Mouse (Mus musculus) cerebellum, postnatal 14 days (tissue): ENCODE measurements around the gene Rbm34.
"Not testable (repeated sequence)": the region's sequence is repeated elsewhere in the genome, so short reads cannot be mapped to it uniquely, and the experiment has no call there.

Source experiments
- DNase-seq, 2 experiments: peaks; one replicate each; pipeline ENCODE4 v3.0.0; 2021; ENCODE audit warnings: mixed read lengths in 2 of 2

Rbm34 gene

DNA sequence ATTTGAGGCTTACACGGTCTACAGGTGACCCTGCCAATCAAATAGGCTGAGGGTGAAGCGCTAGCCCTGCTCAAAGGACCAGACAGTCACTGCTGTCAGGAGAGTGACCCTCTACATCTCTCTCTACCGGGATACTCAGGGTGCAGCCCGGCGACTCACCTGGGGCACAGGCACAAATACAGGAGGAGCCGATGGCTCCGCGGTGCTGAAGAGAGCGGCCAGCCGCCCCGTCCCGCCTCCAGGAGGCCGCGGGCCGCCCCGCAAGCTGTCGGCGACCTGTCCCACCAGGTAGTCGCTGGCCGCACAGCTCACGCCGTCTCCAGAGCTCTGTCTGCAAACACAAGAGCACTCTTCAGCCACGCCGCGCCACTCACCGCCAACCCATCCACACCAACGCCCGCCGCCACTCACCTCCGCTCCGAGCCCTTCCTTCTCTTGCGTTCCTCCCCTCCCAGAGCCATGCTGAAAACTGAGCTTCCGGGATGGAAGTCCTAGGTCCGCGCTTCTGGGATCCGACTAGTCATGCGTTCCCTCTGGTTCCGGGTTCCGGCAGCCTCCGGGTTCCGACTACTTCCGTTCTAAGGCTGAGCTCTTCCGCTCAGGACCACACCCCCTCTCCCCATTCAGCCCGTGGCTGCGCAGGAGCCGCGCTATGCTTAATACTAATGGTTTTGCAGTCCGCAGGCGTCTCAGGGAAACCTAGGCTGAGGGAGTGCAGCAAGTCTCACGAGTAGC lies at the start of gene Rbm34:
Rbm34 (minus strand) TSS at position 493 of the 735 bp plus-strand sequence.
- peak; percentile 95 to 97 for DNase-seq

DNA sequence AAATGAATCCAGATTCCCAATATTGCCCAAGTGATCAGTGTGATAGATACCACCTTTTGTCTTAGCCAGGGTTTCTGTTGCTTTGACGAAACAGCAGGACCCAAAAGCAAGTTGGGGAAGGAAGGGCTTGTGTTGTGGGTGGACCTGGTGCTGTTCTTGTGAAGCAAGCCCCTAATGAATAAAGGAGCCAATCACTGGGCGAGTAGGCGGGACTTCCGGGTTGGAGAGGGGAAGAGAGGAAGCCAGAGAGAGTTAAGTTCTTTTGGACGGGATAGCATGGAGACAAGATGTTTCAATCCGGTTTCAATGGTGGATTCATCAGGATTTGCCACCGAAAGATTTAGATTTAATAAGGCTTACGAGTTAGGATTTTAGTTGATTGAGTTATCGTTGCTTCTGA lies 40.8 kb upstream of the Rbm34 start:
- DNase-seq = no peak

DNA sequence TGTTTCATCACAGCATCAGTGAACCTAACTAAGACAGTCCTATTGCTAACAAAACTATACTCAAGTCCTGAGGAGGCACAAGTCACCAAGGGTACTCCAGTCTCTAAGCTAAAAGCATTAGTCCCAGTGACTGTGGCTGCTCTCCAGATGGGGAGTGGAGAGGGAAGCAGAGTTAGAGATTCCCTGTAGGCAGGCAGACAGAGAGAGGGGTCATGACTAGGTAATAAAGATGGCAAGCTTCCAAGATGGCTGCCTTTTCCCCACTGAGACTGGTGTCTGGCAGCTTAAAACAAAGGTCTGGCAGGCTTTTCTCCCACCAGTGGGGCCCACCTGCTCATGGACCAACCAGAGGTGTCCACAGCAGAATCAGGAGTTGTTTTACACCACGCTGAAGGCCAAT lies 23.6 kb upstream of the Rbm34 start:
- DNase-seq = no peak

DNA sequence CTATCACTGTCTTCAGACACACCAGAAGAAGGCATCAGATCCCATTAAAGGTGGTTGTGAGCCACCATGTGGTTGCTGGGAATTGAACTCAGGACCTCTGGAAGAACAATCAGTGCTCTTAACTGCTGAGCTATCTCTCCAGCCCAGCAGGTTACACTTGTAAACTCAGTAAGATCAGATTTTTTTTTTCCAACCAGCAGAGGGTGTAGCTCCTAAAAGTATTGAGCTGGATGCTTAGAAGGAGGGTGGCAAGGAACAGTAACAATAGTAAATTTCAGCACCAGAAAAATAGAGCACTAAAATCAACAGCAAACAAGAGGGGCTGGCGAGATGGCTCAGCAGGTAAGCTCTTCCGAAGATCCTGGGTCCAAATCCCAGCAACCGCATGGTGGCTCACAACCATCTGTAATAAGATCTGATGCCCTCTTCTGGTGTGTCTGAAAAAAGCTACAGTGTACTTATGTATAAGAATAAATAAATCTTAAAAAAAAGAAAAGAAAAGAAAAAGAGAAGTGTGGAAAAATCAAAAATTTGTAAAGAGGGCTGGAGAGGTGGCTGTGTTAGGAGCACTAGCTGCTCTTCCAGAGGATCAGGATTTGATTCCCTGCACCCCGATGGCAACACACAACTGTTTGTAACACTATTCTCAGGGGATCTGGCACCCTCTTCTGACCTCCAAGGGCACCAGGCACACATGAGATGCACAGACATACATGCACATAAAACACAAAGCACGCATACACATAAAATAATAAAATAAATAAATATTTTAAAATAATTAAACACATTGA lies 18.7 kb upstream of the Rbm34 start:
- DNase-seq = no peak

DNA sequence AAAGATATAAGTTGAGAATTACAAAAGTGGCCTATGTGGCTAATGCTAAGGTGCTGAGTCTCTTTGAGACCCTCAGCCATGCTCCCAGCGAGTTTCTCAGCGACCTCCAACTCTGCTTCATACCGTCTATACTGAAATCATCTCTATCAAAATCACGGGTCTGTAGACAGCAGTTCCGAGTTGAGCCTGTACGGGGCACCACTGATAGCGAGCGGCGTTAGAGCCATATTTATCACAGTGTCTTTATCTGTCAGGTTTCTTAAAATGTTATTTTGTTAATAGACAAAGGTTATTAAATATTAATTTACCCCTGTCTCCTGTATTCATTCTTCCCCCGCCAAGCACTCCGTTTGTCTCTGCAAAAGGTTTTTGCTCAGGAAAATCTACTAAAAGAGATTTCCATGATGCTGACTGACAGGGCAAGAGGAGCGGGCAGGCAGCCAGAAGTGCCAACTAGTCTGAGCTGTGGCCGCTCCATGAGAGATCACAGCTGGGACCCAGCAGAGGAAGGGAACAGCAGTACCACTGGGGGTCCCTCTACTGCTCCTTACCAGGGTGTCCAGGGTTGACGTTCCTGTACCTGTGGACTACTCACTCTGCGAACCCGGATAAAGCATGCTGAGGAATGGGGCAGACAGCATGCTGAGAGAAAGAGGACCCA lies 17.6 kb upstream of the Rbm34 start:
- peak; percentile 26 to 64 for DNase-seq

DNA sequence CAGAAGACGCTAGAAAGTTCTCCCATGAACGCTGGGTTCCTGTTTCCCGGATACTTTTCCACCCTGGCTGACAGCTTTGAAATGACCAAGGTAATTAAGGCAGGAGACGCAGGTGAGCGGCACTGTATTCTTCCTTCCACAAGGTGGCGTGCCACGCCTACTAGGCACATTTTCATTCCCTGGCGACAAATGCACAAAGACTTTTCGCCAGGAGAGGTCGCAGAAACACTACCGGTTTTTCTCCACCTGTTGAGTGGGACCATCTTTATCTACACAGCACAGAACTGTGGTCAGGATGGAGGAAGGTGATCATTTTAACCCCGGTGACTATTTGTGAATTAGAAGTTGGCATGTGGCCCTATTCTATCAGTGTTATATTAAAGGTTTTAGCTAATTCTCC lies 15.6 kb upstream of the Rbm34 start:
- peak; percentile 91 to 92 for DNase-seq

DNA sequence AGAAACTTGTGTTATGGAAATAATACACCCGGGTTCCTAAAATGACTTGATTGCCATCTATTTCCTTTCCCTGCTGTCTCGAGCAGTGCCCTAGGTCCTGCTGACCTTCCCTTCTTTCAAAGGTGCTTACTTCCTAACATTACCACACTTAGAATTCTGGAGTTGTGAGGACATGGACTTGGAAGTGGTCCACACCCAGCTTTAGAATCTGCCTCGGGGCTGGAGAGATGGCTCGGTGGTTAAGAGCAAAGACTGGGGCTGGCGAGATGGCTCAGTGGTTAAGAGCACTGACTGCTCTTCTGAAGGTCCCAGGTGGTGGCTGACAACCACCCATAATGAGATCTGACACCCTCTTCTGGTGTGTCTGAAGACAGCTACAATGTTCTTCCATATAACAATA lies 9.2 kb upstream of the Rbm34 start:
- no peak for DNase-seq

DNA sequence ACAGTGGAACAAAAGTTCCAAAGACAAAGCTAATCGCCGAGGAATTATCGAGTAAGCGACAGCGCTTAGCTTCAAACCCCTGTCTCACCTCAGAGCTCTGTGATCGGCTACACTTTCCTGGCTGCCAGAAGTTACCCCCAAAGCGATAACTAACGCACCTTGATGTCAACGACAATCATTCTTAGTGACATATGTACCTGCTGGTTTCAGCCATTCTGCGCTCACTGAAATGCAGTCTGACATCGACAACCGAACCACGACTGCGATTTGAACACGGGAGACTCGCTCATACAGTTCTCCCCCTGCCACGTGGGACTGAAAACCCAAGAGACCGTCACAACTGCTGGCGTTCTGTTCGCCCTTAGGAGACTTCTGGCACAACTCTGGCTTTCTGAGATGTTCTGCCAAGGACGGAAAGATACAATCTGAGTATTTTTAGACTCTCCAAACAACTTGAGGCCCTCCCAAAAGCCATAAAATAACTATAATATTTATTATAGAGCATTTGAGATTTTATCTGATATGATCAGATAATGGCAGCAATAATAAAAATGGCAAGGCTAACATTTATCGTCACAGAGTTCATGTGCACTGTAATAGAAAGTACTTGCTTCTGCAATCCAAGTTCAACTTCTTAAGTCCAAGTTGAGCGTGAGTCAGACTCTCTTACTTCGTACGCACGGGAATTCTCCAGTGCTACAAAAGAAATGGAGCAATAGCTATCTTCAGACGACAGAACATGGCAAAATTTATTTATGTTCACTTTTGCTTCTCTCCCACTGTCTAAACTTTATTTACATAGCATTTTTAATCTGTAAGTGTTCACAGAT lies 8.4 kb upstream of the Rbm34 start:
- DNase-seq = no peak

DNA sequence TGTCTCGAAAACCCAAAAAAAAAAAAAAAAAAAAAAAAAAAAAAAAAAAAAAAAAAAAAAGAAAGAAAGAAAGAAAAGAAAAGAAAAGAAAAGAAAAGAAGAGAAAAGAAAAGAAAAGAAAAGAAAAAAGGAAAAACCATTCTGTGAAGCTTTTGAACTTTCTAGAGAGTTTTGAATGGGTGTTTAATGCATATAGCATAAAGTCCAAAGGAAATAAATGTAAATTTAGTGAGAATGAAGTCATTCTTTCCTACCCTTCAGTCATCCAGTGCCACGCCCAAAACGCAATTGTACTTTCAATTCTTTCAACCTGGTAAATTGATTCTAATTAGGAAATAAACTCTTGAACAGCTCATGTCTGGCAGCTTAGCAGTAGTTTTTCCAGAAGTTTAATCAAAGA lies 7.7 kb upstream of the Rbm34 start:
- DNase-seq = not testable (repeated sequence)

DNA sequence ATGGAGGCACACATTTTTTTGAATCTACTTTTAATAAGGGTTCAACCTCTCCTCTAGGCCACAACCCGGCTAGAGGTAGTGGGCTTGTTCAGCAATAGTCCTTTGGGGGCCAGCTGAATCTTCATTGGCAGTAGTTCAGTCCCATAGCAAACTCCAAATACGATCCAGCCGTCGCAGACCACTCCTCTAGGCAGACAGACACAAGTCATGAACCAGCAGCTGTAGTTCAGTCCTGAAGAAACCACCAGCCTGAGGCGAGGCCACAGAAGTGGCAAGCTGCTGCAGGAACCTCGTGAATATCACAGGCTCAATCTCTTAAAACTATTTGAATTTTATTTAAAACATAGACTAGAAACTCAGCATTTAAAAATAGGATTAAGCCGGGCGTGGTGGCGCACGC lies 7.2 kb upstream of the Rbm34 start:
- no peak for DNase-seq

DNA sequence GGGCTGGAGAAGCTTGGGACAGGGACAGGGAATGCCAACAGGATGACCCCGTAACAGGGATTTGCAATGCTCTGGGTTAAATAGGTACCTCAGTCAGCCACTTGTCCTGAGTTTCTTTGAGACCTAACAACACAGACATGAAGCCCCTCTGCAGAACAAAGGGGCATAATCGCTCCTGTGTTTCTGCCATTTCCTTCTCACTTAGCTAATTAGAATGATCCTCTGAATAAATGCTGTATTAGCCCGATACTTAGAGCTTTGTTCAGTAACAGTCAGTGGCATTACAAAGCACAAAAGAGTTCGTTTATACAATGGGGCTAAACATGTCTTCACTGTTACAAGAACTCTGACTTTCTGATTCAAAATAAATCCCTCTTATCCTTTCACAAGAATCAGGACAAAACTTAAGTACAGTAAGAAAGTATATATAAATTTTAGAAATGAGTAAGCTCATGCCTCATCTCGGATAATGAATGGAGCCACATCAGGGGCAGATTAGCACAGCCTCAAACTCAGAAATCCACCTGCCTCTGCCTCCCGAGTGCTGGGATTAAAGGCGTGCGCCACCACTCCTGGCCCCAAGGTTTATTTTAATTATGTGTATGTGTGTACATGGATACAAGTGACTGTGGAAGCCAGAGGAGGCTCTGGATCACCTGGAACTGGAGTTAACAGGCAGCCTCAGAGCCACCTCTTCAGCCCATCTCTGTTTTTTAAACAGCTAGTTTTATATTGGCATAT lies 5.9 kb upstream of the Rbm34 start:
- DNase-seq = no peak

DNA sequence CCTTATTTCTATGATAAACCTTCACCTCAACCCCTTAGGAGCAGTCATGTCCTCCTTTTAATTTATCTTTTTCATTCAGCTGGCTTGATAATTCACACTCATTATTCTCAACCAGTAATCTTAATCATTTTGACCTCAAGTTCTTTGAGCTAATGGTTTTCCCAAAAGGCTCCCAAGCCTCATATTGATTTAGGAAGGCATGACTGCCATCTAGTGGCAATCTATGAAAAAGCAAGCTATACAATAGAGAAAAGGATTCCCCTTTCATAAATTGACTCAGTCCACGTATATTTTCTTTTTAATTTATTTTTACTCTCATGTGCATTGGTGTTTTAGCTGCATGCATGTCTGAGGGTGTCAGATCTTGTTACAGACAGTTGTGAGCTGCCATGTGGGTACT lies 4.8 kb upstream of the Rbm34 start:
- DNase-seq = peak; percentile 27 to 60

DNA sequence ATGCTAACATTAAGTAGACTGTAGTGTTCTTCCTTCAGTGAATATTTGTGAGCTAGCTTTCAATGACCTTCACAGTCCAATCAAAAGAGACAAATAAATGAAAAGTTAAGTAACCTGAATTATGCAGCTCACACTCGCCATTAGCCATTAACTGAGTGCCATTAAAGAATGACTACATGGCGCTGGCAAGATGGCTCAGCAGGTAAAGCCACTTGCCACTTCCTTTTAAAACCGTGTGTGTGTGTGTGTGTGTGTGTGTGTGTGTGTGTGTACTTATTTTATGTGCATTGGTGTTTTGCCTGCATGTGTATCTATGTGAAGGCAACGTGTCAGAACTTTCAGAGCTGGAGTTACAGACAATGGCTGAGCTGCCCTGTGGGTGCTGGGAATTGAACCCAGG lies 3.6 kb upstream of the Rbm34 start:
- DNase-seq = no peak

DNA sequence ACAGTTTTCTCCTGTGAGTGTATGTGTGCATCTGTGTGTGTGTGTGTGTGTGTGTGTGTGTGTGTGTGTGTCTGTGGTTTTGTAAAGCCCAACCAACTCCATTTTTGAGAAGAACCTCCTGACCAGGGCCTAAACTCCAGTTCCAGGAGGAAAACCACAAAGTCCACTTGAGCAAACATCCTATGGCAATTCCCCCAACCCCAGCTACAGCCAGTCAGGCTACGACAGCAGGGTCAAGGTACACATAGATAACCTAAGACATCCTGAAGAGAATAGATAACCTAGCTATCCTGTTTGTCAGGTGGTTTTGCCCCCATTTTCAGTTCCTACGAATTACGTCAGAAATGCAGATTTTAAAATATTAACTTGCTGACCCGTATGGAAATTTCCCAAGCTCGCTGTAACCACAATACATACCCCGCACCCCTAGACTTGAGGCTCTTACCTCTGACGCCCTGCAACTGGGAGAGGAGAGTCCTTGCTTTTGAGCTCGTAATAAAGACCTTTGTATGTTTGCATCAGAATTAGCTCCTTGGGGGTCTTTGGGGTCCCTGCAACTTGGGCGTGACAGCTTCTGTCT lies 2.9 kb upstream of the Rbm34 start:
- no peak for DNase-seq

DNA sequence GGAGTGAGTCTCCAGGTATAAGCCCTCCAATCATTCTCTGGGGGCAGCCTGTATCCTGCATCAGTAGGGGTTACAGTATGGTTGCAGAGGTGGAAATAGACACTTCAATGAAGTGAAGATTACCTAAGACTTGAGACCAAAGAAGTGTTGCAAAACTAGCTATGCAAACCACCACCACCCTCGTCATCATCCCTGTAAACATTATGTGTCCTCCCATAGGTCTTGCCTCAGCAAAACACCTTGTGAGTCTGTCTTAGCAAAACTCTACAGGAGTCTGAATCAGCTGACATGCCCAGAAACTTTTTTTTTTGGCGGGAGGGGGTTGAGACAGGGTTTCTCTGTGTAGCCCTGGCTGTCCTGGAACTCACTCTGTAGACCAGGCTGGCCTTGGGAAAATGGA lies 1.8 kb upstream of the Rbm34 start:
- no peak for DNase-seq

DNA sequence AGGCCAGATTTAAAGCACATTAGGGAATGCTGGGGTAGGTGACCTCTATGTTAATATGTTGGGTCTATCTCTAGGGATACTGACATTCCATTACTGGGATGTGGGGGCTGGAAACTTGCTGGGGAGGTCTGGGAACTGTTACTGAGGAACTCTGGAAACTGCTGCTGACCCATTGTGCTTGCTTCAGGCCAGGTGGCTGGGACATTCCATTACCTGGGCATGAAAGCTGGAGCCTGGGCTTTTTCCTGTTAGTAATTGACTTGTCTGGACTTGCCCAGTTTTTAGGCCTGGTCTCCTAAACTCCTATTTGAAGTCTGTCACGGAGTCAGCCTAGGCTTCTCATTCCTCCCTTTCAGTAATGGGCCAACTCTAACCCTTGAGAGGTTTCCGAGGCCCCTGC lies 1.2 kb upstream of the Rbm34 start:
- no peak for DNase-seq

DNA sequence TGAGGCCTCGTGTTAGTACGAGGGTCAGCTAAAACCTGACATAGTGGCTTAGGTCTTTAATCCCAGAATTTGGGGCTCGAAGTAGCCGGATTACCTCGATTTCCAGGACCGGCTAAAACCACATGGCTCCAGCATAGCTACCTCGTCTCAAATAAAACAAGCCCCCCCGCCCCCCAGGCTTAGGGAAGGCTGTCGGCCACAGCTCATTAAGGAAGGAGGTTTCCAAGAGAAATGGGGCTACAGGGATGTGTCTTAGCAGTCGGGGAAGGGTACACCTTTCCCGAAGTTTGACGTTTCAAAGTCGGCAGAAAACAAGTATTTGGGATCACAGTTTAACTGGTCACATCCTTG lies 418 bp upstream of the Rbm34 start:
- no peak for DNase-seq

DNA sequence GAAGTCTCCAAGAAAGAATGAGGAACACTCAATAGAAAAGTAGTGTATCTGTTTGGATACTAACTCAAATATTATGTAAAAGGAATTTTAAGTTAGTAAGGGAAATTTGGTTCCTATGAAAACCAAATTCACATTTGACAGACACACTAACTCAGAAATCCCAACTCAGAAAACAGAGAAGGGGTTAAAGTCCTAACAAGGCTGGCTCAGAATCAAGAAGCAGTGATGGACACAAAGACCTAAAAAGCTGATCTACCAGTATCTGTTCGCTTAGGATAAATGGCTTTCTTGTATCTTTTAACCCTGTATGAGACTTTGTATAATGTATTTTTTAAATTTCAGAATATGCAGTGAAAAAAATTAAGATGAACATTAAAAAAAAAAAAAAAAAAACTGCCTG lies 1.3 kb downstream of the Rbm34 start:
- no peak for DNase-seq

DNA sequence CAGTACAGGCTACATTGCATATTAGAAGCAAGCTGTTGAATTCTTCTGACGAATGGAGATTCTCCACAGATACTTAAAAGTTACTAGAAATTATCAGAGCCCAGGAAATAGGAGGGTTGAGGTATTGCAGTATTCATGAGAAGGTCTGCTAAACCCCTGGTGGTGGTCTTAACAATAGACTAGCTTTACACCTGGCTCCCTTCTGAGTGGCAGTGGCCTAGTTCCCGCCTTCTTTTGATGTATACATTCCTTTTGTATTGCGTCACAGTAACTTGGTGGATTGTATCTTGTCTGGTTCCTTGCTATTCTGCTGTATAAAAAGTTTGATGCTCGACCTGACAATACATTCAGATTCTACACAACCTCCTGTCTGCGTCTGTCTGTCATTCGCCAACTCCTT lies 2.8 kb downstream of the Rbm34 start:
- DNase-seq = no peak

DNA sequence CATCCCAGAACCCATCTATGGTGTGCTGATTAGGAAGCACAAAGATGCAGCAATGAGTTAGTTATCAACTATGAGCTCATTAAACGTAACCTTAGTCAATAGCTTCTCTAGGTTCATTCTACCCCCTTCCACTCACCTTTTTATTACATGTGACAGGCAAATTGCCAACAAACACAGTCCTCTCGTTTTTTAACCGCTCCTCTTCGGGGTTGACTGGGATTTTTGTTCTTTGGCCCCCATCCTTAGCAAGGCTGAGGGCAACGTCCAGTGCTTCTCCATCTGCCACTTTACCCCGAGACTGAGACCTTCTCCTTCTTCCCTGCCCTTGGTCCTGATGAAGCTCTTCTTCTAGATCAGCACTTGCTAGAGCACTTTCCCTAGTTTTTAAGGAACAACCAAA lies 5.6 kb downstream of the Rbm34 start:
- no peak for DNase-seq

DNA sequence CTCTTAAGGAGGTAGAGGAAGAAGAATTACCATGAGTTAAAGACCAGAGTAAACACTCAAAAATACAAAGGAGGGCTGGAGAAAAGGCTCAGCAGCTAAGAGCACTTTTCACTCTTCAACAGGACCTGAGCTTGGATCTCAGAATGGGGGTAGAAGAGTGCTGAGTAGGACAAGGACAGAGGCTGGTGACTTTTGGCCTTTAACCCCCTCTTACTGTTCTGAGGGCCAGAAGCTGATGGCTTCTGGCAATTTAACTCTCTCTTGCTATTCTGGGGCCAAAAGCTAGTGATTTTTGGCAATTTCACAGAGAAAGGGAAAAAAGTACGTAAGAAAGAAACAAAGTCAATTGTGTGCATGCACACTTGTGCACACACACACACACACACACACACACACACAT lies 8.0 kb downstream of the Rbm34 start:
- no peak for DNase-seq

DNA sequence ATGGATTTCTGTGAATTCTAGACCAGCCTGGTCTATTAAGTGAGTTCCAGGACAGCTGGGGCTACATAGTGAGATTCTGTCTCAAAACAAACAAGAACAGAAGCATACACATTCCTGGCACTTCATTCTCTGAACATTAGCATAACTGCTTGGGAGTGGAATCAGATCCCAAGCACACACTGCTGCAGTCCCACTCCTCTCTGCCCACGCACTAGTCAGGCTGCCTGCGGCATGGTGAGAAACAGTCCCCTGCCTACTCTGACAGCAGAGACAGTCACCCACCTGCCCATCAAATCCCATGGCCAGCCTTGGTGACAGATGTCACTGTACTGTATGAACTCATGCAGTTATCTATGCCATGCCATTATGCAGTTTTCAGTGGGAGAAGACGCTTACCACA lies 9.4 kb downstream of the Rbm34 start:
- no peak for DNase-seq
